Mouse (Mus musculus) cerebellum, adult 2 months (tissue): Measurements from ENCODE around the gene Abl1. TPM values are rescaled to one million over a fixed set of nuclear protein-coding genes. Genes with fewer than 3 reads are reported as not detected.

ENCODE experiments used
- DNase-seq, 2 experiments: peaks; one replicate each; pipeline ENCODE4 v3.0.0; 2021
- H3K27ac ChIP-seq: fragments of 200-500 bp; 2 replicates; pipeline ENCODE4 v1.5.1; 2012; ENCODE audit warnings: low read length, control low read depth, inconsistent platforms; ENCODE audit not compliant: insufficient read depth
- H3K27me3 ChIP-seq: fragments of 200-500 bp; 2 replicates; pipeline ENCODE4 v1.6.1; 2012; ENCODE audit warnings: inconsistent platforms, mild to moderate bottlenecking, low read length, moderate library complexity; ENCODE audit not compliant: control insufficient read depth, insufficient read depth
- H3K4me1 ChIP-seq: fragments of 200-500 bp; 2 replicates; pipeline ENCODE4 v1.6.1; 2011; ENCODE audit warnings: low read length; ENCODE audit not compliant: control insufficient read depth, insufficient read depth
- H3K4me3 ChIP-seq: fragments of 200-500 bp; replicated peaks from 2 replicates; pipeline ENCODE3; 2011; ENCODE audit warnings: mild to moderate bottlenecking, low read depth, low read length, control low read depth; ENCODE audit not compliant: insufficient read depth
- CTCF ChIP-seq: fragments of 200-500 bp; IDR thresholded peaks from 2 replicates; pipeline ENCODE4 v1.5.1; 2011; ENCODE audit warnings: low read depth, mild to moderate bottlenecking, control low read depth, low read length, moderate library complexity, borderline replicate concordance; ENCODE audit not compliant: insufficient read depth
- POLR2A ChIP-seq: fragments of 200-500 bp; IDR thresholded peaks from 2 replicates; pipeline ENCODE4 v1.6.1; 2011; ENCODE audit warnings: low read length, control low read depth, borderline replicate concordance; ENCODE audit not compliant: insufficient read depth
- WGBS: fragments of 180-500 bp; shearing (Covaris S2); methylation state at CpG from one replicate; pipeline ENCODE4 v1.1.7; 2018; 5-methylcytosine and 5-hydroxymethylcytosine counted together
- polyA plus RNA-seq: library from polyadenylated mRNA; depleted of rRNA; stranded (reverse); fragments of >200 nt; gene quantifications from 2 replicates; pipeline ENCODE4 v1.2.3, GENCODE M21; 2012

Abl1 gene
- polyA plus RNA-seq, 1 experiment = 45.0 TPM

DNA sequence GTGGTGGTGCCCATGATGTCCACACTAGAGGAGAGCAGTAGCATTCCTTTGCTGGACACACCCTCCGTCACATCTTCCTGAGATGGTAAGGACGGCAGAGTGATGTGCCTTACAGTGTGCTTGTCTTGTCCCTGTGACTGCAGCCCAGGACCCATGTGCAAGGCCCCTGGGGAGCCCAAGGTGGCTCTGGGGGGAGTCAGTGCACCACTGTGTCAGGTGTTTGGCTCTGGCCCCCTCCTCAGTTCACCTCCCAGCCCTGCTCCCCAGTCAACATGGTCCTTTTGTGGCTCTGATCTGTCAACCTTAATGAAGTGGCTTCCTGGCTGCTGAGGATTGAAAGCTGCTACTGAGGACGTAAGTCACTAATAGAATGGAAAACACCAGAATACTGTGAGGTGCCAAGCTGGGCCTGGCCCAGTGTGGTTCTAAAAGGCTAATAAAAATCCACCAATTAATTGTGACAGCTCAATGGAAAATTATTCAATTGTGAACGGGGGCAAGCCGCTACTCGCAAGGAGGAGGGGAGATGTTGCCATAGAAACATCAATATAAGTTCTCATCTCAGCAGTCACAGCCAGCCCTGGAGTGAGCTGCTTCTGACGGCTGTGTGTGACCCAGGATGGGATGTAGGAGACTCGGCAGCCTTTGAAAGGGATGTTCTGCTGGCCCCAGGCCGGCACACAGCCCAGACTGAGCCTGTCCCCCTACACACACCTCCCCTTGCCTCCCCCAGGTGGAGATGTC is 118.6 kb downstream of the Abl1 start:
- Histone ChIP-seq H3K4me1 (peaks cover 17% of the 10 kb centered on the region), H3K27ac (no peak overlapping the region), H3K4me3 (no peak overlapping the region), H3K27me3 (no peaks in the 10 kb centered on the region)
- DNase-seq = no peak
- no peak for TF ChIP-seq POLR2A
- TF ChIP-seq CTCF = no peak
- 72% methylated on average over 9 of the region's 9 CpGs for WGBS

DNA sequence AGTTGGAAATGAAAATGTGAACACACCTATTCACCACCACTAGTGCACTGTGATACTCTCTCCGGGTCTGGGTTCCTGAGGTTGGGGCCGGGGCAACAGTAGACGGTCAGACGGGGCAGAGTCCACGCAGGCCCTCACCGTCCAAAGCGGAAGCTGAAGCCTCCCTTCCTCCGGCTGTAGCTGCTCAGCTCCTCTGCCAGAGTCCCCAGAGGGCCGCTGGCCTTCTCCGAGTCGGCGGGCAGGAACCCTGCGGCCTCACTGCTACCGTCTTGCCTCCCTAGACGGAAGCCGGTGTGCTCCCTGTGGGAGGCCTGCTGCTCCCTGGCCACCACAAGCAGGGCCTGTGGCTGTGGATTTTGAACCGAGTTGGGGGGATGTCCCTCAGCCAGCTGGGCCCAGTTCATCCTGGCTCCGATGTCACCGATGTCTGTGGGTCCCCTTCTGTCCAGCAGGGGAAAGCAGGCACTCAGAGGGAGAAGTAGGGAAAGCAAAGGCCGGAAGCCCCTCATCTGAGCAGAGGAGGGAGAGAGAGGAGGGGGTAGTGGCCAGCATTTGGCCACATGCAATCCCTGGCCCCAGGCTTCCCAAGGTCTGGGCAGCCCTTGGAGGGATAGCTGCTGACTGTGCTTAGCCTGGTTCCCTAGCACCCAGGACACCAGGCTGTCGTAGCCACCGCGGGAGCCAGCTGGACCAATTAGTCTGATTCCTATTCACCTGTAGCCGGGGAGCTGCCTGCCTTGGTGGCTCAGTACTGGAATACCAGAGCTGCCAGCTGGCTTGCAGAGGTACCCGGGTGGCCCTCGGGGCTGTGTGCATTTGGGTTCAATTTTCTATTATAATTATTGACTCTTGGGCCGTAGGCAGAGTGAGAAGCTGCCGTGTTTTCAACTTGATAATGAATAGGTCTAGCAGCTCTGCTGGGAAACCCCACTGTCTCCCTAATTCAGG is 120.5 kb downstream of the Abl1 start:
- WGBS = 47% methylated on average over 28 of the region's 28 CpGs
- TF ChIP-seq CTCF (no peak), POLR2A (no peak)
- no peak overlapping the region for H3K27ac ChIP-seq
- H3K27me3 ChIP-seq = no peaks in the 10 kb centered on the region
- peaks cover 5% of the 10 kb centered on the region; the same call in 1 of the 2 replicates for H3K4me1 ChIP-seq
- no peak overlapping the region for H3K4me3 ChIP-seq
- DNase-seq = no peak

DNA sequence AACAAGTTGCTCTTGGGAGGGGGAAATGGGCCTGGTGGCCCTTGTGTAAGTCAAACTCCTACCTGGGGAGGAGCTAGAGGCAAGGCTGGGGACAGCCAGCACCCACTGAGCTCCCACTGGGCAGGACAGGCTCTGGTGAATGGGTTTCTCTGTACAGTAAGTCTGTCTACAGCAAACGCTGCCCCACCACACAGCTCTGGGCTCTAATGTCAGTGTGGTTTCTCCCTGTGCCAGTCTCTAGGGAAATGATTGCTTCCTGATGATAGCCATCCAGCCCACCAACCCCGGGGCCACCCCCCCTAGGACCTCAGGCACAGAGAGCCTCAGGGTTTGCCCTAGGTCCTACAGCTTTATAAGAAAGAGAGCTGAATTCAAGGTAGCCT is 121.2 kb downstream of the Abl1 start:
- H3K27me3 ChIP-seq = no peaks in the 10 kb centered on the region
- peaks cover 5% of the 10 kb centered on the region; the same call in 1 of the 2 replicates for H3K4me1 ChIP-seq
- 54% methylated on average over 2 of the region's 2 CpGs for WGBS
- no peak for DNase-seq
- H3K4me3 ChIP-seq = no peak overlapping the region
- H3K27ac ChIP-seq = no peak overlapping the region
- no peak for TF ChIP-seq CTCF
- no peak for TF ChIP-seq POLR2A

DNA sequence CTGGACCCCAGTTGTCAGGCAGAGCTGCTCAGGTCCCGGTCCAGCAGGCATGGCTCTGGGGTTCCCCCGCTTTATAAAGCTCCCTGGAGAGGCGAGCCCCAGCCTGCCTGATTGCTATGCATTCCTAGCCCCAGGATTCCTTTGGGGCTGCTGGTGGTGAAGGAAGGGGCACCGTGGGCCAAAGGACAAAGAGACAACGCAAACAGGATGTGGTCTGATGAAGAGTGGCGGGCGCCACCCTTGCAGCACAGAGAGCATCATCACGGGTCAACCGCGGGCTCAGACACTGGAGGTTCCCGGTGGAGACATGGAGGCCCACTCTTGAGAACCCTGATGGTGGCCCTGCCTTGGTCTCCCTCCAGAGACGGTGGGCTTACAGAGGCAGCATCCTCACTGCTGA is 122.3 kb downstream of the Abl1 start, which contains the start of gene Qrfp:
Gene Qrfp (minus strand): TSS at position 137 of the 400 bp plus-strand sequence.
- TF ChIP-seq CTCF (no peak), POLR2A (no peak)
- Histone ChIP-seq H3K4me1 (peaks cover 5% of the 10 kb centered on the region; the same call in 1 of the 2 replicates), H3K27me3 (no peaks in the 10 kb centered on the region), H3K27ac (no peak within 1 kb of the TSS), H3K4me3 (no peak within 1 kb of the TSS)
- WGBS = 66% methylated on average over 12 of the region's 12 CpGs
- DNase-seq = no peak

DNA sequence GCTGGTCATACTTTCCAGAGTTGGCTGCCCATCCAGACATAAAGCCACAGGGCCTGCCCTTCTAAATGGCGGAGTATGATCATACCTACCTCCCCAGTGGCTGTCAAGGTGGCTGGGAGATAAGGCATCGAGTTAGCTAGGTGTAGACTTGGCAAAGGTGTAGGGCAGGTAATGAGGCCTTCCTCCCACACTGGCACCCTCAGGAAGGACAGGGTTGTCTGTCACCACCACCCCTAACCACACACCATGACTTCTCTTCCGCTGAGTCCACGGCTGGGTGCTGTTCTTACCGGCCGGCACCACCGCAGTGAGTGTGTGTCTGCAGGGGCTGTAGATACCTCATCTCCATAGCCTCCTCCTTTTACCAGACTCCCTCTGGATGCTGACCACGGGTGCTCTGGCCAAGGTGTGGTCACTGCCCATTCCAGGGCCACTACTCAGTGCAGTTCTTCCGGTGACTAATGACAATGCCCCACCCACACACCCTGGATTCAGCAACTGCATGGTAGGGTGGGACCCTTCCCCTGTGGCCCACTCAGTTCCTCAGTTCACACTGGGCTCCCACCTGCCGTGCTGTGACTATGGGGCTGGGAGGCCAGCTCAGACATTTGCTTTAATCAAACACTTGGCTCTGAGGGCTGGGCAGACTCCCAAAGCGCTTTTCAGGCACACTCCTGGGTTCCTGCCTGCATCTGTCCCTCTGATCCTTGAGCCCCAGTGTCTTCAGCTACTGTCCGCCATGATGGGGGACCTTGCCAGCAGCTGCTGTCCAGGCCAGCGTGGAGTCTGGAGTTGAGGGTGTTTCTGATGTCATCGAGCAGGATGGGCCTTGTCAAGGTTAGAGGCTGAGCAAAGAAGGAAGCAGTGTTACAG is 123.1 kb downstream of the Abl1 start:
- H3K27me3 ChIP-seq = no peaks in the 10 kb centered on the region
- no peak for DNase-seq
- 74% methylated on average over 14 of the region's 14 CpGs for WGBS
- peaks cover 5% of the 10 kb centered on the region; the same call in 1 of the 2 replicates for H3K4me1 ChIP-seq
- H3K4me3 ChIP-seq = no peak overlapping the region
- TF ChIP-seq POLR2A (no peak), CTCF (no peak)
- H3K27ac ChIP-seq = no peak overlapping the region

DNA sequence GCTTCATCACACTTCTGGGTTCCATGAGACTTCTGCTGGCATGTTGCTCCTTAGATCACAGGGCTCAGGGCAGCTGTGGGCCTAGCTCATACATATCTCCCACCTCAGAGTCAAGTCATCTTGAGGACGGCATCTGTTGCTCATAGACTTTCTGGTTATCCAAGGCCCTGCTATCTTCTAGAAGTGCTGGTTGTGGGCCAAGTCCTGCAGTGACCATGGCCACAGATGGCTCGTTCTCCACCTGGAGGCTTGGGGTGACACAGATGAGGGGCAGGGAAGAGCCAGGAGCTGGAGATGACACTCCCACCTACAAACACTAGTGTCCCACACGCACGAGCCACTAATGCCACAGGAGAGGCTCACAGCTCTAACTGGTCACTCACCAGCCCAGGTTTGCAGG is 125.5 kb downstream of the Abl1 start:
- peak in 1 of 2 experiments; percentile 28 for DNase-seq
- no peak for TF ChIP-seq CTCF
- no peak for TF ChIP-seq POLR2A
- peaks cover 5% of the 10 kb centered on the region; the same call in 1 of the 2 replicates for H3K4me1 ChIP-seq
- WGBS = 28% methylated on average over 4 of the region's 4 CpGs
- no peak overlapping the region for H3K27ac ChIP-seq
- no peak overlapping the region for H3K4me3 ChIP-seq
- H3K27me3 ChIP-seq = no peaks in the 10 kb centered on the region

DNA sequence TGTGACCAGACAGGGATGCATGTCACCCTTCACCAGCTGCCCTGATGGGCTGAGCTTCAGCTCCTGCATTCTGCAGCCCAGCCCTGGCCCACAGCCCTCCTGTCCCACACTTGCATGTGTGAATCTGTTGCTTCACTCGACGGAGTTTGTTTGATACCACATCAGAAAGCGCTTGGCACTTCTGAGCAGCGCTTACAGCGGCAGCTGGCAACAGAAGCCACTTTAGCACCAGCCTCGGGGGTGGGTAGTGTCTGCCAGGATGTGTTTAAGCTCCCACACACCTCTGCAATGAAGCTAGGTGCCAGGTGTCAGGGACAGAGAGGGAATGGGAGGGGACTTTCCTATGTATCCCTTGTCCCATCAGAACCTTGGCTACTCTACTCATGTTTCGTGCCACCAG is 126.5 kb downstream of the Abl1 start:
- H3K27me3 ChIP-seq = no peaks in the 10 kb centered on the region
- H3K4me3 ChIP-seq = no peak overlapping the region
- H3K27ac ChIP-seq = no peak overlapping the region
- peaks cover 5% of the 10 kb centered on the region; the same call in 1 of the 2 replicates for H3K4me1 ChIP-seq
- TF ChIP-seq POLR2A (no peak), CTCF (no peak)
- 61% methylated on average over 7 of the region's 7 CpGs for WGBS
- DNase-seq = no peak
